Mouse (Mus musculus) forebrain, embryonic 15.5 days (tissue): ENCODE data around the gene Pum2. TPM values are rescaled to one million over a fixed set of nuclear protein-coding genes. Genes with fewer than 3 reads are reported as not detected.
A peak's percentile ranks its signal among the peaks of the same experiment; 100 is the strongest.
"Not testable (repeated sequence)": the region's sequence is repeated elsewhere in the genome, so short reads cannot be mapped to it uniquely, and the experiment has no call there.

Experiments used
- ATAC-seq: fragments of 200-750 bp; cut with Nextera tagmentation; replicated peaks from 2 replicates; pipeline ENCODE4 v1.8.0; 2017; ENCODE audit warnings: mild to moderate bottlenecking, moderate TSS enrichment, moderate library complexity
- H3K27ac ChIP-seq: fragments of 300-500 bp; sonication (generic); replicated peaks from 2 replicates; pipeline ENCODE4 v1.5.1; 2015; ENCODE audit warnings: mild to moderate bottlenecking, inconsistent platforms
- H3K27me3 ChIP-seq: fragments of 300-500 bp; sonication (generic); 2 replicates; pipeline ENCODE4 v1.6.1; 2015; ENCODE audit warnings: inconsistent platforms
- H3K36me3 ChIP-seq: fragments of 300-500 bp; sonication (generic); 2 replicates; pipeline ENCODE4 v1.6.1; 2015; ENCODE audit warnings: mild to moderate bottlenecking, inconsistent platforms
- H3K4me1 ChIP-seq: fragments of 300-500 bp; sonication (generic); 2 replicates; pipeline ENCODE4 v1.6.1; 2015; ENCODE audit warnings: inconsistent platforms
- H3K4me2 ChIP-seq: fragments of 300-500 bp; sonication (generic); replicated peaks from 2 replicates; pipeline ENCODE4 v1.6.1; 2015; ENCODE audit warnings: mild to moderate bottlenecking, inconsistent platforms
- H3K4me3 ChIP-seq: fragments of 300-500 bp; sonication (generic); 2 replicates; pipeline ENCODE4 v1.5.1; 2015; ENCODE audit warnings: mild to moderate bottlenecking, inconsistent platforms
- H3K9ac ChIP-seq: fragments of 300-500 bp; sonication (generic); replicated peaks from 2 replicates; pipeline ENCODE4 v1.6.1; 2015; ENCODE audit warnings: mild to moderate bottlenecking, inconsistent platforms
- H3K9me3 ChIP-seq: fragments of 300-500 bp; sonication (generic); 2 replicates; pipeline ENCODE4 v1.6.1; 2016; ENCODE audit warnings: inconsistent platforms
- WGBS: fragments of 180-500 bp; shearing (Covaris S2); methylation state at CpG from one replicate; pipeline ENCODE4 v1.1.7; 2015; ENCODE audit warnings: mixed read lengths; 5-methylcytosine and 5-hydroxymethylcytosine counted together
- polyA plus RNA-seq: library from polyadenylated mRNA; unstranded; fragments of >200 nt; fragmentation: Nextera tagmentation; extraction: Ambion mirVana; gene quantifications from 2 replicates; pipeline ENCODE4 v1.2.1, GENCODE M21; 2015

The Pum2 gene
- 66.5 and 67.7 TPM in 2 replicates for polyA plus RNA-seq

DNA sequence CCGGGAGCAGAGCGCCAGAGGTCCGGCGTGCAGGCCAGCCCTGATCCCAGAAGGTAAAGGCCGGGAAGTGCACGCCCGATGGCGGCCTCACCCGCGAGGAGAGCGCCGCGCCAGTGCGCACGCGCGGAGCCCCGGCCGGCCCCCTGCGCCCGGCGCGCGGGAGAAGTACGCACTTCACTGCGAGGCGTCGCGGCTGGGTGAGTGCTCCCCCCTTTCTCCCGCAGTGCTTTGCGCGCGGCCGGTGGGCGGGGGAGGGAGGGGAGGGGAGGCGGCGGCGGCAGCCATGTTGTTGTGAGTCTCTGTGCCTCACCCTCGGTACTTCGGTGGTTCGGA lies at the start of gene Pum2:
Gene Pum2, plus strand, starts transcription at position 161 of the 333 bp plus-strand sequence.
- peak within 1 kb of the TSS; percentile 94 for H3K27ac ChIP-seq
- H3K9ac ChIP-seq: peak within 1 kb of the TSS; percentile 85
- 0% methylated on average over 26 of the region's 41 CpGs for WGBS
- H3K9me3 ChIP-seq: no peaks in the 10 kb centered on the region
- peak within 1 kb of the TSS; percentile 60 for H3K4me3 ChIP-seq
- H3K4me2 ChIP-seq: peak within 1 kb of the TSS; percentile 73
- peaks cover 32% of the 10 kb centered on the region for H3K4me1 ChIP-seq
- H3K27me3 ChIP-seq: no peaks in the 10 kb centered on the region
- peak; percentile 97 for ATAC-seq
- no peaks in the 10 kb centered on the region for H3K36me3 ChIP-seq

DNA sequence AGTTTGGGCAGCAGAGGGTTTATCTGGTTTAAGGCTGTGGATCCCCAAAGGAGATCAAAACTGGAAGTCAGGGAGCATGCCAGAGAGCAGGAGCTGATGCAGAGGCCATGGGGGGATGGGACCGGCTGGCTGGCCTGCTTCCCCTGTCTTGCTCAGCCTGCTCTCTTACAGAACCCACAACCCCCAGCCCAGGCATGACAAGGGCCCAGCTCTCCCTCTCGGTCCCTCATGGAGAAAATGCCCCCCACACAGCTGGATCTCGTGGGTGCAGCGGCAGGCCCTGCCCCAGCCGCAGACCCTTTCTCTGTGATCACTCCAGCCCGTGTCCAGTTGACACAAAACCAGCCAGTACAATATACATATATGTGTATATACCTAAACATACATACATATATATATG lies 44.4 kb upstream of the Pum2 start:
- Histone ChIP-seq H3K9me3 (no peaks in the 10 kb centered on the region), H3K4me2 (no peak overlapping the region), H3K4me1 (no peaks in the 10 kb centered on the region), H3K4me3 (no peak overlapping the region), H3K36me3 (no peaks in the 10 kb centered on the region), H3K27ac (no peak overlapping the region), H3K27me3 (no peaks in the 10 kb centered on the region), H3K9ac (no peak overlapping the region)
- WGBS: 97% methylated on average over 6 of the region's 6 CpGs
- ATAC-seq: no peak

DNA sequence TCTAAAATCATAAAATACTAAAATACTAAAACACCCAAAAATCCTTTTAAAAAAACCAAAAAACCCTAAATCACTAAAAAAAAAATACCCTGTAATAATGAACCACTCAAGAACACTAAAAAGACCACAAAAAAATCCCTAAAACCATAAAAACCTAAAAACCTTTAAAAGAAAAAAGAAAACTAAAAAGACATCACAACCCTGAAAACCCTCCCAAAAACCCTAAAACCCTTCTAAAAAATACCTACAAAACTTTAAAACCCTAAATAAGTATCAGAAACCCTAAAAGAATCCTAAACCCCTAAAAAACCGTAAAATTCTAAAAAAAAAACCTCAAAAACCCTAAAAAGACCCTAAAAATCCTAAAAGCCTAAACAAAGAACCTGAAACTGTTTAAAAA lies 42.2 kb upstream of the Pum2 start:
- Histone ChIP-seq H3K36me3 (no peaks in the 10 kb centered on the region), H3K9ac (no peak overlapping the region), H3K4me2 (no peak overlapping the region), H3K4me1 (no peaks in the 10 kb centered on the region), H3K4me3 (no peak overlapping the region), H3K27ac (no peak overlapping the region), H3K27me3 (no peaks in the 10 kb centered on the region), H3K9me3 (no peaks in the 10 kb centered on the region)
- no peak for ATAC-seq
- whole genome bisulfite sequencing: 97% methylated on average over 1 of the region's 1 CpGs

DNA sequence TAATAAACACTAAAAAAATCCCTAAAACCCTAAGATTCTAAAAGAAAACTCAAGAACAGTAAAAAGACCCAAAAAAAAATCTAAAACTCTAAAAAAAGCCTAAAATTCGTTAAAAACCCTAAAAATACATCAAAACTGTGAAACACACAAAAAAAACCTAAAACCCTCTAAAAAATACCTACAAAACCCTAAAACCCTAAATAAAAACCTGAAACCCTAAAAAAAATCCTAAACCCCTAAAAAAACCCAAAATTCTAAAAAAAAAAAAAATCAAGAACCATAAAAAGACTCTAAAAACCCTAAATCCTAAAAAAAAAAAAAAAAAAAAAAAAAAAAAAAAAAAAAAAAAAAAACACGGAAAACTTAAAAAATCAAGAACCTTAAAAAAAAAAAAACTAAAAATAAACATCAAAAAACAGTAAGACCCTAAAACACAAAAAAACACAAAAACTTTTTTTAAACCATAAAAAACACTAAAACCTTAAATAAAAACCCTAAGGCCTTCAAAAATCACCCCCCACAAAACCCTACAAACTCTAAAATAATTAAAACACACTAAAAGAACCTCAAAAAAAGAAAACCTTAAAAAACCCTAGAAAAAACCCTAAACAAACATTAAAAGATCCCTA lies 41.1 kb upstream of the Pum2 start:
- H3K9ac ChIP-seq: no peak overlapping the region
- no peaks in the 10 kb centered on the region for H3K9me3 ChIP-seq
- H3K36me3 ChIP-seq: no peaks in the 10 kb centered on the region
- WGBS: 87% methylated on average over 2 of the region's 2 CpGs
- H3K4me3 ChIP-seq: no peak overlapping the region
- no peak overlapping the region for H3K27ac ChIP-seq
- ATAC-seq: no peak
- H3K4me1 ChIP-seq: no peaks in the 10 kb centered on the region
- no peaks in the 10 kb centered on the region for H3K27me3 ChIP-seq
- no peak overlapping the region for H3K4me2 ChIP-seq

DNA sequence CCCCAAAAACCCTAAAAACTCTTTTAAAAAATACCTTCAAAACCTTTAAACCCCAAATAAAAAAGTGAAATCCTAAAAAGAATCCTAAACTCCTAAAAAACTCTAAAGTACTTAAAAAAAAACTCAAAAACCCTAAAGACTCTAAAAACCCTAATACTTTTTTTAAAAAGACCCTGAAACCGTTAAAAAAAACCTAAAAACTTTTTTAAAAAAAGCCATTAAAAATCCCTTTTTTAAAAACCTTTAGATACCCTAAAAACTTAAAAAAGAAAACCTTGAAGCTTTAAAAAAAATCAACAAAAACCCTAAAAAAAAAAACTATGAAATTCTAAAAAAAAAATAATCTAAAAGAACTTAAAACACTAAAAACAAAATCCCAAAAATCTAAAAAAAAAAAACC lies 39.6 kb upstream of the Pum2 start:
- no peaks in the 10 kb centered on the region for H3K36me3 ChIP-seq
- 98% methylated on average over 1 of the region's 1 CpGs for WGBS
- no peaks in the 10 kb centered on the region for H3K27me3 ChIP-seq
- no peak overlapping the region for H3K4me3 ChIP-seq
- no peak overlapping the region for H3K4me2 ChIP-seq
- ATAC-seq: no peak
- no peaks in the 10 kb centered on the region for H3K9me3 ChIP-seq
- no peak overlapping the region for H3K27ac ChIP-seq
- no peaks in the 10 kb centered on the region for H3K4me1 ChIP-seq
- no peak overlapping the region for H3K9ac ChIP-seq

GRCm38 (mm10) chr12:8635546-8635945 lies 38.4 kb upstream of the Pum2 start:
- ATAC-seq: no peak
- H3K4me2 ChIP-seq: no peak overlapping the region
- WGBS: 95% methylated on average over 4 of the region's 4 CpGs
- H3K9ac ChIP-seq: no peak overlapping the region
- H3K4me3 ChIP-seq: no peak overlapping the region
- no peaks in the 10 kb centered on the region for H3K4me1 ChIP-seq
- H3K27ac ChIP-seq: no peak overlapping the region
- no peaks in the 10 kb centered on the region for H3K9me3 ChIP-seq
- no peaks in the 10 kb centered on the region for H3K36me3 ChIP-seq
- H3K27me3 ChIP-seq: no peaks in the 10 kb centered on the region

GRCm38 (mm10) chr12:8636945-8637344 lies 37.0 kb upstream of the Pum2 start:
- Histone ChIP-seq H3K27me3 (no peaks in the 10 kb centered on the region), H3K36me3 (no peaks in the 10 kb centered on the region), H3K27ac (no peak overlapping the region), H3K4me3 (no peak overlapping the region), H3K4me1 (no peaks in the 10 kb centered on the region), H3K9me3 (no peaks in the 10 kb centered on the region), H3K4me2 (no peak overlapping the region), H3K9ac (no peak overlapping the region)
- 98% methylated on average over 14 of the region's 14 CpGs for WGBS
- ATAC-seq: no peak

GRCm38 (mm10) chr12:8638411-8639087 lies 35.4 kb upstream of the Pum2 start:
- not testable (repeated sequence) for H3K36me3 ChIP-seq, H3K9ac ChIP-seq, H3K27ac ChIP-seq, H3K4me2 ChIP-seq, H3K4me3 ChIP-seq, ATAC-seq, H3K4me1 ChIP-seq, H3K9me3 ChIP-seq, H3K27me3 ChIP-seq
- 75% methylated on average over 10 of the region's 10 CpGs for WGBS

GRCm38 (mm10) chr12:8640186-8640585 lies 33.7 kb upstream of the Pum2 start:
- H3K27ac ChIP-seq, H3K27me3 ChIP-seq, H3K4me1 ChIP-seq, ATAC-seq, H3K9me3 ChIP-seq, H3K36me3 ChIP-seq: not testable (repeated sequence)
- Histone ChIP-seq H3K9ac (peak overlapping the region; percentile 96), H3K4me2 (peak overlapping the region; percentile 63), H3K4me3 (peak overlapping the region; percentile 95)
- WGBS: 2% methylated on average over 2 of the region's 2 CpGs

DNA sequence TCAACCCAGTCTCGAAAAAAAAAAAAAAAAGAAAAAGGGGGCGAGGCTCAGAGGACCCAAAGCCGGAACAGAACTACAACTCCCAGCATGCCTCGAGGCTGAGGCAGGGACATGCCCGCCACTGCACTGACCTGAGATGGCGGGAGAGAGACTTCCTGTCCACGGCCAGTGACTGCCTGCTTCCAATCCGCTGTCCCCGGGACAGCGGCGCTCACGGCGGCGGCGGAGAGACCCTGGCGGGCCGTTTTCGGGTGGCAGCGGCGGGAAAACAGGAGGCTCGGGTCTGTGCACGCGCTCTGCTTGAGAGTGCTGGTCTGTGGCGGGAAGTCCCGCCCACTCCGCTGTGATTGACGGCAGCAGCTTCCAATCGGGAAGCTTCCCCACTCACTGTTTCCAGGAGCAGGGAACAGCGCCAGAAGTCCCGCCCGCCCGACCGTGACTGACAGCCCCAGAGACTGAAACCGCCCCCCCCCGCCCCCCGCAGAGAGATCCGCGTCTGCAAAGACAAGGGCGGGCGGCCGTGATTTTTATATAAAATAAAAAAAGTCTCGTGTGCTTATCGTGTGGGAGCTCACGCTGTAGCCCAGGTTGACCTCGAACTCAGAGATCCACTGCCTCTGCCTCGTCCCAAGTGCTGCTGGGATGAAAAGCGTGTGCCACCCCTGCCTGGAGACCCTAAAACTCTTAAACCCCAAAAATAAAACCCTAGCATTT lies 33.1 kb upstream of the Pum2 start:
- H3K27ac ChIP-seq: peak overlapping the region; percentile 96
- ATAC-seq: peak; percentile 99
- H3K9ac ChIP-seq: peak overlapping the region; percentile 96
- no peaks in the 10 kb centered on the region for H3K4me1 ChIP-seq
- peak overlapping the region; percentile 95 for H3K4me3 ChIP-seq
- WGBS: under 1% methylated on average over 47 of the region's 47 CpGs
- peak overlapping the region; percentile 56 for H3K4me2 ChIP-seq
- no peaks in the 10 kb centered on the region for H3K36me3 ChIP-seq
- H3K9me3 ChIP-seq: no peaks in the 10 kb centered on the region
- no peaks in the 10 kb centered on the region for H3K27me3 ChIP-seq

GRCm38 (mm10) chr12:8641425-8641735 lies 32.6 kb upstream of the Pum2 start:
- ATAC-seq: peak; percentile 73
- 5% methylated on average over 10 of the region's 10 CpGs for WGBS

DNA sequence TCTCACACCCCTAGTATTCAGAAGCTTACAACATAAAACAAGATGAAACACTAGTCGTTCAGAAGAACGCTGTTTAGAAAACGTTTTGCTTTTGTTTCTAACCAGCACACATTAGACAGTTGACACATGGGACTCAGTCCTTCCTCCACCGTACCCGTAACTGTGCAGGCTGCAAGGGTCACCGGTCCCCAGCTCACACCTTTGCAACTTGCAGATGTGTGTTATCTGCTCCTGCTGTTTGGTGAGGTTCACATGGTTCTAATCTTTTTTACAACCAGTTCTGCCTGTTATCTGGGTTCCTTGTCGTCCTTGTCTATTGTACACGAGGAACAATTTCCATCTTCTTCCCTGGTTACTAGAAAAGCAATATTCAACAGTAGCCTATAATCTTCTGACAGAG lies 25.7 kb upstream of the Pum2 start:
- not testable (repeated sequence) for H3K36me3 ChIP-seq, ATAC-seq
- 73% methylated on average over 8 of the region's 8 CpGs for WGBS

More at GRCm38 (mm10) chr12:8641425-8641735, 32.6 kb upstream of the Pum2 start:
- Histone ChIP-seq H3K9ac (peak overlapping the region; percentile 96), H3K4me1 (no peaks in the 10 kb centered on the region), H3K27ac (peak overlapping the region; percentile 96), H3K9me3 (no peaks in the 10 kb centered on the region), H3K36me3 (no peaks in the 10 kb centered on the region), H3K4me2 (peak overlapping the region; percentile 56), H3K4me3 (peak overlapping the region; percentile 95), H3K27me3 (no peaks in the 10 kb centered on the region)

More for the DNA sequence above, 25.7 kb upstream of the Pum2 start:
- H3K4me2 ChIP-seq, H3K27me3 ChIP-seq, H3K27ac ChIP-seq, H3K9ac ChIP-seq, H3K4me1 ChIP-seq, H3K4me3 ChIP-seq, H3K9me3 ChIP-seq: not testable (repeated sequence)
